Mouse (Mus musculus): ENCODE data around the gene Tenm2. TPM values are rescaled to one million over a fixed set of nuclear protein-coding genes. Genes with fewer than 3 reads are reported as not detected.

Tenm2 gene
- polyA plus RNA-seq, 1 experiment from 2014 or later, result 47.3 TPM

DNA sequence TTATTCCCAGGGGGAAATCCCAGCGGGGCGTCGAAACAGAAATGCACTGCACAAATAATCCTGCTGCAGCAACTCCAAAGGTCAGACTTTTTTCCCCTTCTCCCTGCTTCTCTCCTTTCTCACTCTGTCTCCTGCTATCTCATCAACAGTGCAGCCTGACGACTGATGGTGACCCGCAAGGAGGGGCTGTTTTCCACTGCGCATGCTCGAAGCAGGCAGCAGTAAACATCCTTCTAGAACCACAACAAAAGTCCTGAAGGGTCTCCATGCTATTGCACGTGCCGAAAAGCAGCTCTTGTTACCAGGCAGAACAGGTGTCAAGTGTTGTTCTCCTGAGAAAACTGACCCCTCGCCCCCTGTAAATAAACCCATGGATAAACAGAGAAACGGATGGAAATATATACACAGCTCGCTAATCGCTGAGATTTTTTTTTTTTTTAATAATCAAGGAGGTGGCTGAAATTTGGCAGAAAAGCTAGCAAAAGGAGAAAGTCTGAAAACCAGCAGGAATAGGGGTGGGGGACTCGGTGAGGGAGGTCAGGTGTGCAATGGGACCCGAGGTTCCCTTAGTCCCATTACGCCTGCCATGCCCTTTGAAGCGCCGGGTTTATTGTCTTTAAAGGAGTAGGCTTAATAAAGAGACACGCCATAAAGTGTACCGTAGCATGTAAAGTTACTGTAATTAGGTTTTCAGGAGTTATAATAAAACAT lies 958.4 kb downstream of the Tenm2 start:
- WGBS, result 75% methylated on average over 20 of the region's 20 CpGs
- Histone ChIP-seq H3K27ac (no peak overlapping the region), H3K4me3 (replicated peaks) (no peak overlapping the region), H3K36me3 (peaks cover 8% of the 10 kb centered on the region; the same call in 1 of the 2 replicates), H3K4me2 (replicated peaks) (no peak overlapping the region), H3K9me3 (no peaks in the 10 kb centered on the region), H3K9ac (replicated peaks) (no peak overlapping the region), H3K4me1 (replicated peaks) (peaks cover 18% of the 10 kb centered on the region), H3K27me3 (no peaks in the 10 kb centered on the region)
- no peak for ATAC-seq

DNA sequence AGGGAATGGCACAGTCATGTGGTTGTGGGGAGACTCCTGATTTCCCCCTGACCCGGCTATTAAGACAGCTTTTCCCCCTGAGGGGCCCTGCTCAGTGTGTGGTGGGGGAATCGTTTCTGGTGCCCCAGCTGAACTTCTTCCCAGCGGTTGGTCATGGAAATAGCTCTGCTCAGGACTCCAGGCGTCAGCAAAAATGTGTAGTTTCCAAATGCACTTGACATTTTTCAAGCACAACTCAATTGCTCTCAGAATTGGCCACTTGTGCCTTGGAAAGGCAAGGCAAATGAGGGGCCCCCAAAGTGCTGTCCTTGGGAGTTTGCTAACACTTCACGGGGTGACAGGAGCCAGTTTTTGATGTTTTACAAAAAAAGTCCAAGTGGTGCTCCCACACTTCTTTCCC lies 959.7 kb downstream of the Tenm2 start:
- Histone ChIP-seq H3K36me3 (peaks cover 8% of the 10 kb centered on the region; the same call in 1 of the 2 replicates), H3K4me3 (replicated peaks) (no peak overlapping the region), H3K4me1 (replicated peaks) (peaks cover 21% of the 10 kb centered on the region), H3K4me2 (replicated peaks) (no peak overlapping the region), H3K9ac (replicated peaks) (no peak overlapping the region), H3K27me3 (no peaks in the 10 kb centered on the region), H3K9me3 (no peaks in the 10 kb centered on the region), H3K27ac (no peak overlapping the region)
- no peak for ATAC-seq
- 16% methylated on average over 5 of the region's 5 CpGs for WGBS

DNA sequence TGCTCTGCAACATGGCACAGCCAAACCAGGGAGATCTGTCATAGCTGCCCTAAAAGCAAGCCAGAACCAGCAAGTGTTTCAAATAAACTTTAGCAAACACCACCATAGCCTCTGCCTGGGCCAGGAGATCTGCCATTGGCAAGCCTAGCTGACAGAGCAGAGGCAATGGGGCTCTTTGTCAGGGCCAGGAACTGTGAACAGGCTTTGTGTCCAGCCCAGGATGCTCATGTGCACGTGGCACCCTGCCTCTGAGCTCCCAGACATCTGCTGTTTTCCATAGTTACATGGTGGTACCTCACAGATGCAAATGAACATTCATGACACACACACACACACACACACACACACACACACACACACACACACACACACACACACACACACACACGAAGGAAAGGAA lies 963.6 kb downstream of the Tenm2 start:
- H3K9ac ChIP-seq (replicated peaks), result no peak overlapping the region
- H3K27ac ChIP-seq, result no peak overlapping the region
- H3K4me2 ChIP-seq (replicated peaks), result no peak overlapping the region
- 53% methylated on average over 2 of the region's 2 CpGs for WGBS
- H3K9me3 ChIP-seq, result no peaks in the 10 kb centered on the region
- ATAC-seq, result peak; percentile 62; the same call in 1 of the 2 replicates
- H3K36me3 ChIP-seq, result peaks cover 8% of the 10 kb centered on the region
- H3K4me3 ChIP-seq (replicated peaks), result no peak overlapping the region
- H3K27me3 ChIP-seq, result no peaks in the 10 kb centered on the region
- peaks cover 21% of the 10 kb centered on the region for H3K4me1 ChIP-seq (replicated peaks)

DNA sequence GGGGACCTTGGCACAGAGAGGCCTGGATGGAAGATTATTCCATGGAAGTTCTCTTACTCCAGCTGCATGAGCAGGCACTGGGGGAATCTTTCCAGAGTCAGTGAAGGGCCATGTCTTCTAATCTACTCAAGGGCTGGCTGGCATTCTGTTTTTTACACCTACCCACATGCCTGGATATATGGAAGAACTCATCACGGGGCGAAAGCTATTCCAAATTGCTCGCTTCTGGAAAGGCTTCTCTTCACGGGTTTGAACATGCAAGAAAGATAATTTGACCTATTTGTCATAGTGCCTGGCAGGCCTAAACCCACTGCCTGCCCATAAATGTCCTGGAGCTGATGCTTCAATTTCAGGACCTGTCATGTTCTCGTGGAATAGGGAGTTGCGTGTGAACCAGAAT lies 965.8 kb downstream of the Tenm2 start:
- Histone ChIP-seq H3K9me3 (no peaks in the 10 kb centered on the region), H3K9ac (replicated peaks) (no peak overlapping the region), H3K36me3 (peaks cover 8% of the 10 kb centered on the region), H3K27ac (no peak overlapping the region), H3K4me2 (replicated peaks) (no peak overlapping the region), H3K4me3 (replicated peaks) (no peak overlapping the region), H3K27me3 (no peaks in the 10 kb centered on the region), H3K4me1 (replicated peaks) (peaks cover 17% of the 10 kb centered on the region)
- ATAC-seq, result no peak
- 84% methylated on average over 6 of the region's 6 CpGs for WGBS

DNA sequence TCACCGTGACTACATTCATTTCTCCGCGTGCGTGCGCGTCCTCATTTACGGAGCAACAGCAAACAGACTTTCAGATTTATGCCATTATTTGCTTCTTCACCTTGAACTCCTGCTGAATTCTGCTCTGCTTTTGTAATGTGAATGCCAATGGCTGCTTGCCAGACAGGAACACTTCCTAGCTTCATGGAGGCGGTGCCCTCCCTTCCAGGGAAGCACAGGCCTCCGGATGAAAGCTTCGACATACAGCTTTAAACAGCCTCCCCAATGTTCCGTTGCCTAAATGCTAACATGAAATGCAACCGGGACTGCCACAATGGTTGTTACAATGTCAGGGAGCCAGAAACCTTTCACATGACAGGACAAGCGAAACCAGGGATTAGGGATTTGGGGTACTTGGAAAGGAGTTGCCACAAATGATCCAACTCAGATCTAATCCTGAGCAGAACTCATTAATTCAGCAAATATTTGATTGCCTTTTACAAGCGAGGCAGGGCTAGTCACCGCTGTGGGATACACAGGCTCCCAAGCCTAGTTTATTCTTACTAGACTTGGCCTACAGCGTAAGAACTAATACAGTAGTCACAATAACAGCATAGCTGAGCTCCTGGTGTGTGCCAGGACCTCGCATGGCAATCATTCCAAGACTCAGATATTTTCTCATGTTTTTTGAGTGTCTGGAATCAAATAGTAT lies 970.8 kb downstream of the Tenm2 start:
- Histone ChIP-seq H3K36me3 (no peaks in the 10 kb centered on the region; the same call in 1 of the 2 replicates), H3K4me2 (replicated peaks) (no peak overlapping the region), H3K4me1 (replicated peaks) (peaks cover 31% of the 10 kb centered on the region), H3K9me3 (no peaks in the 10 kb centered on the region), H3K4me3 (replicated peaks) (no peak overlapping the region), H3K27ac (peak overlapping the region; percentile 61), H3K27me3 (no peaks in the 10 kb centered on the region), H3K9ac (replicated peaks) (no peak overlapping the region)
- WGBS, result 45% methylated on average over 17 of the region's 17 CpGs
- ATAC-seq, result peak; percentile 69

DNA sequence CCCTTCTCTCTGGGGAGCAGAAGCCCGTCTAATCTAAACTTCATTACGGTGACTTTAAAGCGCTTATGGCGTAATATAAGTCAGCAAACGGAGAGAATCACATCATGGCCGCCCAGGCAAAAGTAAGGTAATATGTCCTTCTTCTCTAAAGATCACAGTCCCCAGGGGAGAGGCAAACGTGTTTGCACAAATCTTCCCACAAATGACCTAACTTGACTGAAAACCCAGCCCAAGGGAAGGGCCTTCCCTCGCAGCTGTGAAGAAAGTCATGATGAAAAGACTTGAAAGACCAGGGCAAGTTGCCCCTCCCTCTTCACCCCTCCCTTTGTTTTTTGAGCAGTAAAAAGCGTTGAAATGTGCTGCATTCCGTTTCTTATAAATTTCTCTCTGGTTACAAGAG lies 971.9 kb downstream of the Tenm2 start:
- H3K27me3 ChIP-seq, result no peaks in the 10 kb centered on the region
- no peaks in the 10 kb centered on the region for H3K36me3 ChIP-seq
- H3K9me3 ChIP-seq, result no peaks in the 10 kb centered on the region
- 46% methylated on average over 10 of the region's 10 CpGs for whole genome bisulfite sequencing
- H3K4me1 ChIP-seq (replicated peaks), result peaks cover 37% of the 10 kb centered on the region
- no peak overlapping the region for H3K4me3 ChIP-seq (replicated peaks)
- ATAC-seq, result no peak
- H3K9ac ChIP-seq (replicated peaks), result no peak overlapping the region
- H3K27ac ChIP-seq, result no peak overlapping the region
- H3K4me2 ChIP-seq (replicated peaks), result no peak overlapping the region

DNA sequence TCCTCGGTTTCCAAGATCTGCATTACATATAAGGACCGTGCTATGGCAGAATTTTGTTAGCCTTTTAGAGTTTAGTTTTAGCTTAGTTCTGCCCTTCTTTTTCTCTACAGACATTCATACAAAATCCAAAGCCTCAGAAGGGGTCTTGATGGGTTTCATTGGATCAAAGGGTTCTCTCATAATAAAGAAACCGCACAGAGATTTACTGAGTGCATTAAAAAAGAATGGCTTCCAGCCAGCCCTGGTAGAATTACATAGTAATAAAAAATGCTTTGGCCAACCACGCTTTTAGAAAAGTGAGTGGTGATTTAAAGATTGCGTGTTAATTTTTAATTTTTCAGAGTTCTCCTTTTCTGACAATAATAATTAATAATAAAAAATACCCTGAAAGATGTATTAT lies 978.6 kb downstream of the Tenm2 start:
- no peak overlapping the region for H3K4me2 ChIP-seq (replicated peaks)
- H3K9me3 ChIP-seq, result 0 out of 2 replicates have a peak, but pooled peaks cover 4% of the 10 kb centered on the region
- peak overlapping the region; percentile 64; the same call in 1 of the 2 replicates for H3K27ac ChIP-seq
- peaks cover 2% of the 10 kb centered on the region; the same call in 1 of the 2 replicates for H3K36me3 ChIP-seq
- H3K9ac ChIP-seq (replicated peaks), result no peak overlapping the region
- H3K27me3 ChIP-seq, result no peaks in the 10 kb centered on the region
- 59% methylated on average over 5 of the region's 5 CpGs for WGBS
- no peak overlapping the region for H3K4me3 ChIP-seq (replicated peaks)
- H3K4me1 ChIP-seq (replicated peaks), result peaks cover 22% of the 10 kb centered on the region; the same call in 1 of the 2 replicates
- no peak for ATAC-seq

DNA sequence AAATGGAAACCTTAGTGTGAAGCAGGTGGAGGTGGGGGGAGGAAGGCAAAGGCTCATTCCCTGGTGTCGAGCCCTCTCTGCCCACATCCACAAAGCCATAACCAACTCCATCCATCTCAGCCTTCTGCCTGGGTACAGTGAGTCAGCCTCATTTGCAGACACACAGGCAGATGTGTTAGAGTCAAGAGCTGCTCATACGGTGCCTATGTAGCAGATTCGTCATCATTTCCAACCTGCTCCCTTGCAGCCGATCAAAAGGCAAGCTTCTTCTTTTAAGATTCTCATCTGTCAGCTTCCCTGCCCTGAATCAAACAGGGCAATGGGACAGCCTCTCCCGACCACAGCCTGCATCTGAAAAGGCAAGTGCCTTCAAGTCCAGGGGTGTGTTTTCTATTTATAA lies 979.0 kb downstream of the Tenm2 start:
- H3K27me3 ChIP-seq, result no peaks in the 10 kb centered on the region
- H3K4me2 ChIP-seq (replicated peaks), result no peak overlapping the region
- peaks cover 2% of the 10 kb centered on the region; the same call in 1 of the 2 replicates for H3K36me3 ChIP-seq
- H3K9ac ChIP-seq (replicated peaks), result no peak overlapping the region
- H3K4me1 ChIP-seq (replicated peaks), result peaks cover 26% of the 10 kb centered on the region
- 0 out of 2 replicates have a peak, but pooled peaks cover 4% of the 10 kb centered on the region for H3K9me3 ChIP-seq
- ATAC-seq, result no peak
- WGBS, result 62% methylated on average over 5 of the region's 5 CpGs
- no peak overlapping the region for H3K4me3 ChIP-seq (replicated peaks)
- H3K27ac ChIP-seq, result peak overlapping the region; percentile 64

DNA sequence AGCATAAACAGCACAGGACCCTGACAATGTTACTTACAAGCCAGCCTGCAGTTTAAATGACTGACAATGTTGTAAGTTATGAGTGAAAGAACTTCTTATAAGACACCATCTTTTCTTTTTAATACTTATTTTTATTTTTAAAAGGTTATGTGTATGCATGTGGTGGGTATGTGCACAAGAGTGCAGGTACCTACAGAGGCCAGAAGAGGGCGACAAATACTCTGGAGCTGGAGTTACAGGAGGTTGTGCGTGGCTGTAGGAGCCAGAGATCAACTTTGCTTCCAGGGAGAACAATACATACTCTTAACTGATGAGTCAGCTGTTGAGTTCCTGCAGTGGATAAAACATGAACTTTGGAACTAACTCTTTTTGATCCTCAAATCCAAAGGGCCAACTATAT lies 981.7 kb downstream of the Tenm2 start:
- ATAC-seq, result no peak
- H3K27me3 ChIP-seq, result no peaks in the 10 kb centered on the region
- 84% methylated on average over 2 of the region's 2 CpGs for WGBS
- no peak overlapping the region for H3K4me2 ChIP-seq (replicated peaks)
- H3K9me3 ChIP-seq, result 0 out of 2 replicates have a peak, but pooled peaks cover 4% of the 10 kb centered on the region
- no peak overlapping the region for H3K4me3 ChIP-seq (replicated peaks)
- peaks cover 2% of the 10 kb centered on the region; the same call in 1 of the 2 replicates for H3K36me3 ChIP-seq
- H3K27ac ChIP-seq, result no peak overlapping the region
- no peak overlapping the region for H3K9ac ChIP-seq (replicated peaks)
- peaks cover 32% of the 10 kb centered on the region for H3K4me1 ChIP-seq (replicated peaks)

DNA sequence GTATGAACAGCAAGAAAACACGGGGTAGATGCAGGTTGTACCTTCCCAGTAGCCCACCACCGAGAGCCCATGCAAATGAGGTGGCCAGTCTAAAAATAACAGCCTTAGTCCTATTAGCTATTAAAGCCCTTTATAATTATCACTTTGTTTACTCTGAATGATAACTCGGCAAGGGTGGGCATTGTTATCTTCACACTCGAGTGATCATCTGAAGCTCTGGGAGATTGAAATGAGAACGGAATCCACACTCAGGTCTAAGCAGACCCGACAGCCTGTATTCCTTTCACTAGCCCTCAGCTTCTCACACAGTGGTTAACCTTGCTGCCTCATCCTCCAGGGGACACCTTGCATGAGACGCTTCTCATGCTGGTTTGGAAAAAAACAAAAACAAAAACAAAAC lies 985.7 kb downstream of the Tenm2 start:
- Histone ChIP-seq H3K4me2 (replicated peaks) (no peak overlapping the region), H3K4me3 (replicated peaks) (no peak overlapping the region), H3K4me1 (replicated peaks) (peaks cover 19% of the 10 kb centered on the region), H3K27me3 (no peaks in the 10 kb centered on the region), H3K9ac (replicated peaks) (no peak overlapping the region), H3K9me3 (0 out of 2 replicates have a peak, but pooled peaks cover 4% of the 10 kb centered on the region), H3K36me3 (peaks cover 2% of the 10 kb centered on the region; the same call in 1 of the 2 replicates), H3K27ac (no peak overlapping the region)
- no peak for ATAC-seq
- WGBS, result 27% methylated on average over 7 of the region's 7 CpGs

DNA sequence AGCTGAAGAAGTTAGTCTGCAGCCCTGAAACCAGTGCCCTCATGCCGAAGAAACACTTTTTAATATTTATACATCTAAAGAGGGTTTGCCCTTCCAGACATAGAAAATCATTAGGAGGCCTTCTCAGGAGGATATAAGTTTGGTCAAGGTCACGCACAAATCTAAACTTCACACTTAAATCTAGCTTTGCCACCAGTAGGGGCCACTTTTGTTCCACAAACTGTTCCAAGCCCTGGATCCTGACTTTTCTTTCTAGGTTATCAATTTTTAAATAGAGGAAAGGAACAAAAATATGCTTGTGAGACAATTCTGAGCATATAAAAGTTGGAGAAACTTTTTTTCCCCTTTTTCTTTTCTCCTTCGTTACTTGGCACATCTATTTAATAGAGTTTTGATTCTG lies 989.6 kb downstream of the Tenm2 start:
- no peak overlapping the region for H3K4me3 ChIP-seq (replicated peaks)
- 82% methylated on average over 3 of the region's 3 CpGs for WGBS
- no peak for ATAC-seq

DNA sequence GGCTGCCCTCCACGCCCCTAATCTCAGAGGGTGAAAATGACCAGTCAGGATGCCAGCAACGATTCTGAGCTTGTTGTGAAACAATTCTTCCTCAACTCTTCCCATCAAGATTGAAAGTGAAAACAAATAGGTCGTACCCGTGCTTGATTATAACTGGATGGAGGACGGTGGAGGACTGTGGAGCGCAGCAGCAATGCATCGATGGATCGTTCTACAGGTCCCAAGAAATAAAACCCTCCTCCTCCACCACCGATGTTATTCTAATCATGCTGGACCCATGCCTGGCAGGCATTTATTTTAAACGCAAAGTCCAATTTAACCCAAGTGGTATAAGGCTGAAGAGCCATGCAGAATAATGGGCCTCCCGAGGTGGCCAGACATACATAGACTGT lies 991.3 kb downstream of the Tenm2 start:
- no peaks in the 10 kb centered on the region for H3K27me3 ChIP-seq
- no peaks in the 10 kb centered on the region for H3K36me3 ChIP-seq
- H3K27ac ChIP-seq, result peak overlapping the region; percentile 79
- H3K9ac ChIP-seq (replicated peaks), result no peak overlapping the region
- peaks cover 35% of the 10 kb centered on the region for H3K4me1 ChIP-seq (replicated peaks)
- H3K4me3 ChIP-seq (replicated peaks), result no peak overlapping the region
- H3K4me2 ChIP-seq (replicated peaks), result no peak overlapping the region
- no peaks in the 10 kb centered on the region for H3K9me3 ChIP-seq
- 87% methylated on average over 11 of the region's 11 CpGs for WGBS
- ATAC-seq, result no peak

More for the DNA sequence above, 989.6 kb downstream of the Tenm2 start:
- Histone ChIP-seq H3K27me3 (no peaks in the 10 kb centered on the region), H3K27ac (no peak overlapping the region), H3K9ac (replicated peaks) (no peak overlapping the region), H3K9me3 (no peaks in the 10 kb centered on the region), H3K36me3 (no peaks in the 10 kb centered on the region), H3K4me1 (replicated peaks) (peaks cover 39% of the 10 kb centered on the region), H3K4me2 (replicated peaks) (no peak overlapping the region)

All from midbrain, embryonic 13.5 days (tissue).